Mouse (Mus musculus): Measurements from ENCODE around the gene Hmmr. TPM values are rescaled to one million over a fixed set of nuclear protein-coding genes. Genes with fewer than 3 reads are reported as not detected.

Hmmr gene
- polyA plus RNA-seq, 1 experiment from 2014 or later: 56.6 TPM

DNA sequence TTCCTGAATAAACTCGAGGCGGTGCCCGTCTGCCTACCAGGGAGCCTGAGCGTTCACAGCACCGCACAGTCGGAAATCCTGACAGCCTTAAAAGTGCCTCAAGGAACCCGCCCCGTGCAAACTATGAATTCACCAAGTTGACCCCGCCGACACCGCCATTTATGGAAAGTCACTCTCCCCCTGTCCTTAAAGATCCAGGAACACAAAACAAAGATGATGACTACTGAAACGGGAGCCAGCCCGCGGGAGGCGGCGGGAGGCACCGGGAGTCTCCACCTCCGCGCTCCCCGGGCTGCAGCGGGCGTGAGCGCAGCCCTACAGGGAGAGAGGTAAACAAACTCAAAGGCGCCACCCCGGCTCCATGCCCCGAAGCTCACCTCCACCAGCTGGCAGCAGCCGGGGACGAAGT, 41.1 kb downstream of the Hmmr start:
- Histone ChIP-seq H3K27me3 (ENCODE audit: control insufficient read depth, insufficient read depth, low read length) (no peaks in the 10 kb centered on the region), H3K9ac (ENCODE audit: low read depth, low read length) (peak overlapping the region; percentile 70), H3K4me3 (ENCODE audit: low read length) (peak overlapping the region; percentile 73), H3K4me2 (replicated peaks; ENCODE audit: low read depth, low read length) (peak overlapping the region; percentile 75), H3K27ac (ENCODE audit: low read depth, low read length) (peak overlapping the region; percentile 60; the same call in 1 of the 2 replicates), H3K9me3 (ENCODE audit: control insufficient read depth, low read length) (no peaks in the 10 kb centered on the region), H3K36me3 (ENCODE audit: control insufficient read depth, insufficient read depth, low read length) (peaks cover 7% of the 10 kb centered on the region), H3K4me1 (ENCODE audit: control insufficient read depth, insufficient read depth, low read length) (peaks cover 9% of the 10 kb centered on the region; the same call in 1 of the 2 replicates)
- ATAC-seq (ENCODE audit: low FRiP score, low TSS enrichment): peak; percentile 75
- 0% methylated on average over 27 of the region's 28 CpGs for WGBS

DNA sequence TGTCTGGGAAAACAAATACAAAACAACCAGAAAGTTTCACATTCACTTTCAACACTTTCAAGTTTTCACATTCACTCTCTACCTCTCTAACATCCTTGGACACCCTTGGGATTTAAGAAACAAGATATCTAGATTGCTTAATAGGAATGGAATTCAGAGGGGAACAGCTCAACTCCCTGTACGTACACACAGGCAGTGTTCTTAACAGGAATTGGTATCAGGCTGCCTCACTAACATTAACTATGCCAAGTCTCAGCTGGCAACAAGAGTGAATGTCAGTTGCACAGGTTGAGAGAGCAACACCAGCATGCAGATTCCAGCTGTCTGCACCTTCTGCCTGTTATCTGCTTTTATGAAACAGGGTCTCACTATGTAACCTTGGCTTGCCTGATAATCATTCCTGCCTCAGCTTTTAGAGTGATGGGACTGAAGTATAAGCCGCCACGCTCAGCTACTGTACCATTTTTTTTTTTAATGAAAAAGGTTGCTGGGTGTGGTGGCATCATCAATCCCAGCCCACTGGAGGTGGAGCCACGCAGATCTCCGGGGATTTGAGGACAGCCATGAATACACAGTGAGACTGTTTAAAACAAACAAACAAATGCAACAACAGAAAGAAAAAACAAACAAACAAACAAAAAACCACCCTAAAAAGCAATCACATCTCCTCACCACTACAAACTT, 42.6 kb downstream of the Hmmr start:
- peaks cover 21% of the 10 kb centered on the region for H3K36me3 ChIP-seq (ENCODE audit: control insufficient read depth, insufficient read depth, low read length)
- H3K4me3 ChIP-seq (ENCODE audit: low read length): peak overlapping the region; percentile 73; the same call in 1 of the 2 replicates
- H3K9ac ChIP-seq (ENCODE audit: low read depth, low read length): no peak overlapping the region
- no peaks in the 10 kb centered on the region for H3K9me3 ChIP-seq (ENCODE audit: control insufficient read depth, low read length)
- H3K27me3 ChIP-seq (ENCODE audit: control insufficient read depth, insufficient read depth, low read length): no peaks in the 10 kb centered on the region
- no peak overlapping the region for H3K4me2 ChIP-seq (replicated peaks; ENCODE audit: low read depth, low read length)
- H3K4me1 ChIP-seq (ENCODE audit: control insufficient read depth, insufficient read depth, low read length): peaks cover 9% of the 10 kb centered on the region; the same call in 1 of the 2 replicates
- no peak for ATAC-seq (ENCODE audit: low FRiP score, low TSS enrichment)
- H3K27ac ChIP-seq (ENCODE audit: low read depth, low read length): no peak overlapping the region
- WGBS: 69% methylated on average over 5 of the region's 5 CpGs

DNA sequence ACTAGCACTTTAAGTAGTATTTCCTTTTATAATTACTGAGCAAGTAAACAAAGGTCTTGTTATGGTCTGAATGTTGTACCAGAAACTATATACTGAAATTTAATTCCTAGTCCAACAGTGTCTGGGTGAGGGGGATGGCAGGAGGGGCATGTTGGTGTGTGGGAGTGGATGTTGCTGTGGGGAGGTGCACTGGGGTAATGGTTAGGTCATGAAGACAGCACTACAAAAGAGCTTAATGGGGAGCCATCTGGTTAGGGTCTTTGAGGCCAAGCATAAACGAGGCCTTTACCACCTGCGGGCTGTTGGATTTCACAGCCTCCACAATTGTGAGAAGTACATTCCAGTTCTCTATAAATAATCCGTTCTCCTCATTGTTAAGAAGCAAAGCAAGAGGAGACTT, 49.9 kb downstream of the Hmmr start:
- H3K9me3 ChIP-seq (ENCODE audit: control insufficient read depth, low read length): no peaks in the 10 kb centered on the region
- no peak overlapping the region for H3K4me3 ChIP-seq (ENCODE audit: low read length)
- no peak overlapping the region for H3K9ac ChIP-seq (ENCODE audit: low read depth, low read length)
- ATAC-seq (ENCODE audit: low FRiP score, low TSS enrichment): no peak
- H3K36me3 ChIP-seq (ENCODE audit: control insufficient read depth, insufficient read depth, low read length): peaks cover 87% of the 10 kb centered on the region
- no peaks in the 10 kb centered on the region for H3K27me3 ChIP-seq (ENCODE audit: control insufficient read depth, insufficient read depth, low read length)
- H3K27ac ChIP-seq (ENCODE audit: low read depth, low read length): no peak overlapping the region
- no peaks in the 10 kb centered on the region for H3K4me1 ChIP-seq (ENCODE audit: control insufficient read depth, insufficient read depth, low read length)
- no peak overlapping the region for H3K4me2 ChIP-seq (replicated peaks; ENCODE audit: low read depth, low read length)
- WGBS: 21% methylated on average over 3 of the region's 3 CpGs

DNA sequence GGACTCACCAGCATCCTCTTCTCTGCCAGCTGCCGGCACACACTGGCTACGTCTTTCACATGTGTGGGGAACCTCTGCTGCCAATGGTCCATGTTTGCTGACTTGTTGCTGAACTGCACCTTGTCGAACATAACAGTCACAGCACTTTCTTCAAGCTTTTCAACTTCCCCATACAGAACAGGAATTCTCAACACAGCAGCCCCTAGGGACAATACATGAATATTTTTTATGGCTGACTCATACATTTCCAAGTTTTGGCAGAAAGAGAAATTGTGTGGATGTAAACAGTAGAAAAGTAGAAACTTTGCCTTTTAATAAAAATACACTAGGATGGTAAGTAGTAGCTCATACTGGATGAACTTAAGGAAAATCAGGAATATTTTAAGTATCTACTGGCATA, 50.8 kb downstream of the Hmmr start:
- no peak for ATAC-seq (ENCODE audit: low FRiP score, low TSS enrichment)
- peaks cover 91% of the 10 kb centered on the region for H3K36me3 ChIP-seq (ENCODE audit: control insufficient read depth, insufficient read depth, low read length)
- H3K9me3 ChIP-seq (ENCODE audit: control insufficient read depth, low read length): peaks cover 1% of the 10 kb centered on the region; the same call in 1 of the 2 replicates
- H3K9ac ChIP-seq (ENCODE audit: low read depth, low read length): no peak overlapping the region
- no peaks in the 10 kb centered on the region for H3K4me1 ChIP-seq (ENCODE audit: control insufficient read depth, insufficient read depth, low read length)
- no peak overlapping the region for H3K4me3 ChIP-seq (ENCODE audit: low read length)
- H3K27me3 ChIP-seq (ENCODE audit: control insufficient read depth, insufficient read depth, low read length): no peaks in the 10 kb centered on the region
- no peak overlapping the region for H3K4me2 ChIP-seq (replicated peaks; ENCODE audit: low read depth, low read length)
- no peak overlapping the region for H3K27ac ChIP-seq (ENCODE audit: low read depth, low read length)
- 94% methylated on average over 3 of the region's 3 CpGs for WGBS

DNA sequence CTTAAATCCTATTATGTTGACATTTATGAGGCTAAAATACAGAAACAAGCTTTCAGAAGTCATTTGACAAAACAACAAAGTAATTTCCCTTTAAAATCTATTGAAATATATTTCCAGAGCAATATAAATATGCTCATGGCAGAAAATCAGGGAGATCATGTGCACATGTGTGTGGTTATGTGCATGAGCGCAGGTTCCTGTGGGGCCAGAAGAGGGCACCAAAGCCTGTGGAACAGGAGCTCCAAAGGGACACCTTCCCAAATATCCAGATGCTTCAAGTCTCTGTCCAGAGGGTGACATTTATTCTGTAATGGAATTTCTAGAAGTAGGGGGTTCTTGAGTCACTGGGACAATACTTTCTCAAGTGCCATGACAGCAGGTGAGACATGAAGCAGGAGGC, 56.1 kb downstream of the Hmmr start:
- Histone ChIP-seq H3K36me3 (ENCODE audit: control insufficient read depth, insufficient read depth, low read length) (peaks cover 47% of the 10 kb centered on the region), H3K27ac (ENCODE audit: low read depth, low read length) (no peak overlapping the region), H3K9me3 (ENCODE audit: control insufficient read depth, low read length) (peaks cover 4% of the 10 kb centered on the region; the same call in 1 of the 2 replicates), H3K4me1 (ENCODE audit: control insufficient read depth, insufficient read depth, low read length) (no peaks in the 10 kb centered on the region), H3K9ac (ENCODE audit: low read depth, low read length) (no peak overlapping the region), H3K4me2 (replicated peaks; ENCODE audit: low read depth, low read length) (no peak overlapping the region), H3K4me3 (ENCODE audit: low read length) (no peak overlapping the region), H3K27me3 (ENCODE audit: control insufficient read depth, insufficient read depth, low read length) (no peaks in the 10 kb centered on the region)
- 100% methylated on average over 1 of the region's 1 CpGs for WGBS
- no peak for ATAC-seq (ENCODE audit: low FRiP score, low TSS enrichment)

DNA sequence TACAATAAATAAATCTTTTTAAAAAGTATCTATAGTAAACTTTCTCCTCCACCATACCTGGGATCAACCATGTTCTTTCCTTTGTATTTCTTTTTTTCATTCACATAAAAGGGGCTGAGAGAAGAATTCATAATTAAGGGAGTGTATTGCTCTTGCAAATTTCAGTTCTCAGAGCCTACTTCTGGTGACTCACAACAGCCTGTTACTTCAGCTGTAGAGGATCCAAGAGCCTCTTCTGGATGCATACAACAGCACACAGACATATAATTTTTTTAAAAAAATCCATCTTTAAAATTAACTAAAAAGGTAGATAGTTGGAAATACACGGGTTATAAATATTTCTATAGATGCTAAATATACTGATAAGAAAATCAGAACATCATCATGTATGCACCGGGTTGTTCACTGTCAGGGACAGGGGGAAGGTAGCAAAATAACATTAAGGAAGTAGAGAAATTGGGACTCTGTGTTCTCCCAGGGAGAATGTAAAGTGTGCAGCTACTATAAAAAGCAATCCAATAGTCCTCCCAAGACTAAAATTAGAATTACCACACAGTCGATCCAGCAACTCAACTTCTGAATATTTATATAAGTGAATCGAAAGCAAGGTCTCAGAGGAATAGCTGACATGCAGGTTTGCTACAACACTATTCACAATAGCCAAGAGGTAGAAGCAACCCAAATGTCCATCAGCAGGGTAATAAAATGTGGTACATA, 58.0 kb downstream of the Hmmr start:
- peaks cover 30% of the 10 kb centered on the region for H3K36me3 ChIP-seq (ENCODE audit: control insufficient read depth, insufficient read depth, low read length)
- H3K9ac ChIP-seq (ENCODE audit: low read depth, low read length): no peak overlapping the region
- no peak for ATAC-seq (ENCODE audit: low FRiP score, low TSS enrichment)
- no peak overlapping the region for H3K4me2 ChIP-seq (replicated peaks; ENCODE audit: low read depth, low read length)
- H3K27me3 ChIP-seq (ENCODE audit: control insufficient read depth, insufficient read depth, low read length): no peaks in the 10 kb centered on the region
- H3K27ac ChIP-seq (ENCODE audit: low read depth, low read length): no peak overlapping the region
- WGBS: 84% methylated on average over 4 of the region's 4 CpGs
- peaks cover 4% of the 10 kb centered on the region; the same call in 1 of the 2 replicates for H3K9me3 ChIP-seq (ENCODE audit: control insufficient read depth, low read length)
- H3K4me1 ChIP-seq (ENCODE audit: control insufficient read depth, insufficient read depth, low read length): no peaks in the 10 kb centered on the region
- no peak overlapping the region for H3K4me3 ChIP-seq (ENCODE audit: low read length)

Other genes starting within 250 kb of the Hmmr start
- gene Mat2b, start 38.2 kb downstream of the Hmmr start, polyA plus RNA-seq (2014; fragmentation: Nextera tagmentation; extraction: Ambion mirVana): 94.7 and 104 TPM in 2 replicates
- gene Nudcd2, start 245 bp upstream of the Hmmr start, polyA plus RNA-seq (2014; fragmentation: Nextera tagmentation; extraction: Ambion mirVana): 204 and 255 TPM in 2 replicates
- 24.7 and 35.2 TPM in 2 replicates for gene Ccng1, start 21.9 kb upstream of the Hmmr start, polyA plus RNA-seq (2014; fragmentation: Nextera tagmentation; extraction: Ambion mirVana)

Measured in kidney, embryonic 14.5 days (tissue).